Mouse (Mus musculus): ENCODE measurements around the gene Fam169b. TPM values are rescaled to one million over a fixed set of nuclear protein-coding genes. Genes with fewer than 3 reads are reported as not detected.
"Not testable (repeated sequence)": the region's sequence is repeated elsewhere in the genome, so short reads cannot be mapped to it uniquely, and the experiment has no call there.

The Fam169b gene
- total and polyA plus RNA-seq, 3 experiments = 0.07 TPM; not detected in 2

- no peak for DNase-seq
Measured at GRCm38 (mm10) chr7:68286526-68287481, 13.2 kb downstream of the Fam169b start.

GRCm38 (mm10) chr7:68287582-68287981 lies 13.9 kb downstream of the Fam169b start:
- DNase-seq = no peak

- not testable (repeated sequence) for DNase-seq
Measured at GRCm38 (mm10) chr7:68288000-68288399, 14.4 kb downstream of the Fam169b start.

- no peak for DNase-seq
Measured at GRCm38 (mm10) chr7:68289081-68289480, 15.4 kb downstream of the Fam169b start.

- DNase-seq = no peak
Measured at GRCm38 (mm10) chr7:68291603-68292002, 18.0 kb downstream of the Fam169b start.

GRCm38 (mm10) chr7:68293997-68294789 lies 20.6 kb downstream of the Fam169b start:
- DNase-seq = no peak

GRCm38 (mm10) chr7:68296487-68296886 lies 22.8 kb downstream of the Fam169b start:
- DNase-seq = no peak

- DNase-seq = no peak
Measured at GRCm38 (mm10) chr7:68298381-68299076, 24.9 kb downstream of the Fam169b start.

- no peak for DNase-seq
Measured at GRCm38 (mm10) chr7:68301160-68301559, 27.5 kb downstream of the Fam169b start.

- DNase-seq = peak; percentile 50
Measured at GRCm38 (mm10) chr7:68302586-68303433, 29.2 kb downstream of the Fam169b start.

- no peak for DNase-seq
Measured at GRCm38 (mm10) chr7:68303685-68304084, 30.0 kb downstream of the Fam169b start.

GRCm38 (mm10) chr7:68305781-68306575 lies 32.3 kb downstream of the Fam169b start:
- no peak for DNase-seq

GRCm38 (mm10) chr7:68306756-68307155 lies 33.1 kb downstream of the Fam169b start:
- DNase-seq = no peak

GRCm38 (mm10) chr7:68311469-68311868 lies 37.8 kb downstream of the Fam169b start:
- peak; percentile 13 for DNase-seq

- DNase-seq = no peak
Measured at GRCm38 (mm10) chr7:68312395-68312794, 38.8 kb downstream of the Fam169b start.

GRCm38 (mm10) chr7:68313038-68313782 lies 39.6 kb downstream of the Fam169b start:
- no peak for DNase-seq

- DNase-seq = no peak
Measured at GRCm38 (mm10) chr7:68314286-68314685, 40.6 kb downstream of the Fam169b start.

- no peak for DNase-seq
Measured at GRCm38 (mm10) chr7:68315068-68315467, 41.4 kb downstream of the Fam169b start.

- DNase-seq = peak; percentile 24
Measured at GRCm38 (mm10) chr7:68318006-68318788, 44.6 kb downstream of the Fam169b start.

Data from adrenal gland, adult 2 months (tissue).